Mouse (Mus musculus): ENCODE measurements around the gene Gm13276. TPM values are rescaled to one million over a fixed set of nuclear protein-coding genes. Genes with fewer than 3 reads are reported as not detected.
A peak's percentile ranks its signal among the peaks of the same experiment; 100 is the strongest.
"Not testable (repeated sequence)": the region's sequence is repeated elsewhere in the genome, so short reads cannot be mapped to it uniquely, and the experiment has no call there.

Gene Gm13276
- polyA plus RNA-seq, 1 experiment, result not detected

GRCm38 (mm10) chr4:88822995-88823394, 37.5 kb downstream of the Gm13276 start:
- DNase-seq (ENCODE audit: low read depth), result peak; percentile 21

GRCm38 (mm10) chr4:88827116-88827515, 41.6 kb downstream of the Gm13276 start, which contains the start of gene Ifna6:
Gene Ifna6, plus strand, starts transcription at chr4:88827416.
- DNase-seq (ENCODE audit: low read depth), result not testable (repeated sequence)

More at GRCm38 (mm10) chr4:88822995-88823394, 37.5 kb downstream of the Gm13276 start:
- TF ChIP-seq POLR2A (IDR thresholded peaks at IDR 0.05; ENCODE audit: borderline replicate concordance, extremely low read depth, insufficient read depth, insufficient read length, poor library complexity, severe bottlenecking) (no peak), CTCF (IDR thresholded peaks at IDR 0.05; ENCODE audit: borderline replicate concordance, extremely low read depth, insufficient read depth, insufficient read length) (peak; percentile 47; the same call in 1 of the 2 replicates)

- DNase-seq (ENCODE audit: low read depth), result peak; percentile 38
- TF ChIP-seq CTCF (IDR thresholded peaks at IDR 0.05; ENCODE audit: borderline replicate concordance, extremely low read depth, insufficient read depth, insufficient read length), result peak; percentile 41; the same call in 1 of the 2 replicates
- no peak for TF ChIP-seq POLR2A (IDR thresholded peaks at IDR 0.05; ENCODE audit: borderline replicate concordance, extremely low read depth, insufficient read depth, insufficient read length, poor library complexity, severe bottlenecking)
These were observed 45.0 kb downstream of the Gm13276 start for GRCm38 (mm10) chr4:88830523-88830922.

- DNase-seq (ENCODE audit: low read depth), result not testable (repeated sequence)
These were observed 49.7 kb downstream of the Gm13276 start, which contains the start of gene Ifna5 for GRCm38 (mm10) chr4:88835225-88835624. Gene Ifna5, plus strand, starts transcription at chr4:88835525.

Other genes starting within 250 kb of the Gm13276 start
- not detected in 2 replicates for gene Ifna15, start 227.5 kb upstream of the Gm13276 start, polyA plus RNA-seq (2012; rRNA removed)
- gene Ifna14, start 213.9 kb upstream of the Gm13276 start, polyA plus RNA-seq (2012; rRNA removed), result not detected in 2 replicates
- gene Ifna9, start 193.3 kb upstream of the Gm13276 start, polyA plus RNA-seq (2012; rRNA removed), result not detected in 2 replicates
- not detected in 2 replicates for gene Ifna12, start 182.3 kb upstream of the Gm13276 start, polyA plus RNA-seq (2012; rRNA removed)
- not detected in 2 replicates for gene C87499, start 151.3 kb upstream of the Gm13276 start, polyA plus RNA-seq (2012; rRNA removed)
- gene Ifna13, start 141.2 kb upstream of the Gm13276 start, polyA plus RNA-seq (2012; rRNA removed), result not detected in 2 replicates
- not detected in 2 replicates for gene Ifna16, start 108.8 kb upstream of the Gm13276 start, polyA plus RNA-seq (2012; rRNA removed)
- gene Ifna2, start 101.8 kb upstream of the Gm13276 start, polyA plus RNA-seq (2012; rRNA removed), result not detected in 2 replicates
- gene Ifnab, start 94.3 kb upstream of the Gm13276 start, polyA plus RNA-seq (2012; rRNA removed), result not detected in 2 replicates
- gene Gm26566, start 63.9 kb upstream of the Gm13276 start, polyA plus RNA-seq (2012; rRNA removed), result 1.2 and 2.4 TPM in 2 replicates
- gene Klhl9, start 63.2 kb upstream of the Gm13276 start, polyA plus RNA-seq (2012; rRNA removed), result 45.5 and 69.0 TPM in 2 replicates
- not detected in 2 replicates for gene Gm13271, start 30.8 kb upstream of the Gm13276 start, polyA plus RNA-seq (2012; rRNA removed)
- gene Gm13283, start 25.6 kb upstream of the Gm13276 start, polyA plus RNA-seq (2012; rRNA removed), result not detected in 2 replicates
- not detected in 2 replicates for gene Gm13290, start 11.9 kb upstream of the Gm13276 start, polyA plus RNA-seq (2012; rRNA removed)
- not detected in 2 replicates for gene Gm13289, start 8.8 kb upstream of the Gm13276 start, polyA plus RNA-seq (2012; rRNA removed)
- gene Gm13272, start 5.9 kb upstream of the Gm13276 start, polyA plus RNA-seq (2012; rRNA removed), result 0.11 TPM in 1 of 2 replicates, not detected in the other
- gene Ifnz, start 3.6 kb upstream of the Gm13276 start, polyA plus RNA-seq (2012; rRNA removed), result not detected in 2 replicates
- not detected in 2 replicates for gene Gm13277, start 2.9 kb downstream of the Gm13276 start, polyA plus RNA-seq (2012; rRNA removed)
- not detected in 2 replicates for gene Gm13278, start 5.8 kb downstream of the Gm13276 start, polyA plus RNA-seq (2012; rRNA removed)
- gene Gm13275, start 8.8 kb downstream of the Gm13276 start, polyA plus RNA-seq (2012; rRNA removed), result not detected in 2 replicates
- not detected in 2 replicates for gene Gm13279, start 11.7 kb downstream of the Gm13276 start, polyA plus RNA-seq (2012; rRNA removed)
- gene Gm13285, start 14.0 kb downstream of the Gm13276 start, polyA plus RNA-seq (2012; rRNA removed), result not detected in 2 replicates
- gene Gm13287, start 17.5 kb downstream of the Gm13276 start, polyA plus RNA-seq (2012; rRNA removed), result not detected in 2 replicates
- gene Gm13288, start 19.8 kb downstream of the Gm13276 start, polyA plus RNA-seq (2012; rRNA removed), result not detected in 2 replicates
- gene Ifna7, start 30.5 kb downstream of the Gm13276 start, polyA plus RNA-seq (2012; rRNA removed), result 0.15 TPM in 1 of 2 replicates, not detected in the other
- not detected in 2 replicates for gene Ifna11, start 34.2 kb downstream of the Gm13276 start, polyA plus RNA-seq (2012; rRNA removed)
- gene Ifna6, start 41.7 kb downstream of the Gm13276 start, polyA plus RNA-seq (2012; rRNA removed), result not detected in 2 replicates
- gene Ifna5, start 49.8 kb downstream of the Gm13276 start, polyA plus RNA-seq (2012; rRNA removed), result not detected in 2 replicates
- gene Ifna4, start 56.2 kb downstream of the Gm13276 start, polyA plus RNA-seq (2012; rRNA removed), result not detected in 2 replicates
- gene Ifna1, start 64.4 kb downstream of the Gm13276 start, polyA plus RNA-seq (2012; rRNA removed), result not detected in 2 replicates
- not detected in 2 replicates for gene Ifne, start 94.5 kb downstream of the Gm13276 start, polyA plus RNA-seq (2012; rRNA removed)